Mouse (Mus musculus) kidney, embryonic 14.5 days (tissue): ENCODE measurements around the gene Hps6. TPM values are rescaled to one million over a fixed set of nuclear protein-coding genes. Genes with fewer than 3 reads are reported as not detected.

Experiments used
- ATAC-seq: fragments of 200-750 bp; cut with Nextera tagmentation; 2 replicates; pipeline ENCODE4 v1.8.0; 2017; ENCODE audit warnings: moderate number of reproducible peaks, mild to moderate bottlenecking, moderate TSS enrichment, moderate library complexity; ENCODE audit not compliant: low FRiP score, low TSS enrichment
- H3K27ac ChIP-seq: fragments of 300-500 bp; sonication (generic); 2 replicates; pipeline ENCODE4 v1.5.1; 2014; ENCODE audit warnings: low read depth, mild to moderate bottlenecking, low read length, moderate library complexity, mixed read lengths
- H3K27me3 ChIP-seq: fragments of 300-500 bp; sonication (generic); 2 replicates; pipeline ENCODE4 v1.6.1; 2014; ENCODE audit warnings: mild to moderate bottlenecking, low read length; ENCODE audit not compliant: control insufficient read depth, insufficient read depth
- H3K36me3 ChIP-seq: fragments of 300-500 bp; sonication (generic); 2 replicates; pipeline ENCODE4 v1.6.1; 2014; ENCODE audit warnings: low read length, mixed read lengths; ENCODE audit not compliant: control insufficient read depth, insufficient read depth
- H3K4me1 ChIP-seq: fragments of 300-500 bp; sonication (generic); 2 replicates; pipeline ENCODE4 v1.6.1; 2014; ENCODE audit warnings: low read length, mixed read lengths; ENCODE audit not compliant: control insufficient read depth, insufficient read depth
- H3K4me2 ChIP-seq: fragments of 300-500 bp; sonication (generic); replicated peaks from 2 replicates; pipeline ENCODE4 v1.6.1; 2014; ENCODE audit warnings: low read depth, mild to moderate bottlenecking, low read length
- H3K4me3 ChIP-seq: fragments of 300-500 bp; sonication (generic); 2 replicates; pipeline ENCODE4 v1.5.1; 2014; ENCODE audit warnings: mild to moderate bottlenecking, low read length
- H3K9ac ChIP-seq: fragments of 300-500 bp; sonication (generic); 2 replicates; pipeline ENCODE4 v1.6.1; 2014; ENCODE audit warnings: low read depth, mild to moderate bottlenecking, low read length, moderate library complexity
- H3K9me3 ChIP-seq: fragments of 300-500 bp; sonication (generic); 2 replicates; pipeline ENCODE4 v1.6.1; 2016; ENCODE audit warnings: low read length; ENCODE audit not compliant: control insufficient read depth
- WGBS: fragments of 180-500 bp; shearing (Covaris S2); extraction: QIAGEN DNeasy Blood & Tissue Kit; methylation state at CpG from one replicate; pipeline ENCODE4 v1.1.7; 2014; 5-methylcytosine and 5-hydroxymethylcytosine counted together
- polyA plus RNA-seq: library from polyadenylated mRNA; unstranded; fragments of >200 nt; fragmentation: Nextera tagmentation; extraction: Ambion mirVana; gene quantifications from 2 replicates; pipeline ENCODE4 v1.2.1, GENCODE M21; 2014

Hps6 gene
- polyA plus RNA-seq, 1 experiment from 2014 or later, result 4.2 TPM

- H3K9me3 ChIP-seq, result no peaks in the 10 kb centered on the region
- peak overlapping the region; percentile 28; the same call in 1 of the 2 replicates for H3K9ac ChIP-seq
- WGBS, result 94% methylated on average over 13 of the region's 13 CpGs
- H3K27ac ChIP-seq, result no peak overlapping the region
- no peaks in the 10 kb centered on the region for H3K27me3 ChIP-seq
- H3K4me3 ChIP-seq, result no peak overlapping the region
- H3K4me1 ChIP-seq, result peaks cover 32% of the 10 kb centered on the region
- no peak for ATAC-seq
- H3K36me3 ChIP-seq, result peaks cover 54% of the 10 kb centered on the region
- no peak overlapping the region; the same call in 1 of the 2 replicates for H3K4me2 ChIP-seq
These were observed 32.7 kb downstream of the Hps6 start for GRCm38 (mm10) chr19:46035971-46036370.

GRCm38 (mm10) chr19:46036477-46037242 is 33.4 kb downstream of the Hps6 start:
- ATAC-seq, result no peak
- H3K9me3 ChIP-seq, result no peaks in the 10 kb centered on the region
- H3K27ac ChIP-seq, result no peak overlapping the region
- 86% methylated on average over 13 of the region's 13 CpGs for WGBS
- H3K4me3 ChIP-seq, result peak overlapping the region; percentile 83
- H3K9ac ChIP-seq, result peak overlapping the region; percentile 88
- H3K36me3 ChIP-seq, result peaks cover 49% of the 10 kb centered on the region
- peak overlapping the region; percentile 97 for H3K4me2 ChIP-seq
- peaks cover 39% of the 10 kb centered on the region for H3K4me1 ChIP-seq
- H3K27me3 ChIP-seq, result no peaks in the 10 kb centered on the region

- 34% methylated on average over 6 of the region's 6 CpGs for WGBS
- Histone ChIP-seq H3K27me3 (no peaks in the 10 kb centered on the region), H3K4me1 (peaks cover 46% of the 10 kb centered on the region), H3K9ac (peak overlapping the region; percentile 88), H3K4me3 (peak overlapping the region; percentile 83), H3K9me3 (no peaks in the 10 kb centered on the region), H3K4me2 (peak overlapping the region; percentile 97), H3K36me3 (peaks cover 42% of the 10 kb centered on the region), H3K27ac (peak overlapping the region; percentile 7; the same call in 1 of the 2 replicates)
- ATAC-seq, result no peak
These were observed 34.1 kb downstream of the Hps6 start for GRCm38 (mm10) chr19:46037243-46037924.

GRCm38 (mm10) chr19:46037925-46038850 is 34.9 kb downstream of the Hps6 start:
- ATAC-seq, result no peak
- Histone ChIP-seq H3K4me1 (peaks cover 54% of the 10 kb centered on the region), H3K4me3 (peak overlapping the region; percentile 83), H3K27ac (peak overlapping the region; percentile 93), H3K36me3 (peaks cover 34% of the 10 kb centered on the region), H3K9me3 (no peaks in the 10 kb centered on the region), H3K27me3 (no peaks in the 10 kb centered on the region), H3K9ac (peak overlapping the region; percentile 88), H3K4me2 (peak overlapping the region; percentile 97)
- WGBS, result 15% methylated on average over 13 of the region's 13 CpGs

GRCm38 (mm10) chr19:46038851-46039260 is 35.5 kb downstream of the Hps6 start:
- Histone ChIP-seq H3K27me3 (no peaks in the 10 kb centered on the region), H3K36me3 (peaks cover 27% of the 10 kb centered on the region), H3K27ac (peak overlapping the region; percentile 93), H3K4me1 (peaks cover 61% of the 10 kb centered on the region), H3K4me2 (peak overlapping the region; percentile 97), H3K4me3 (peak overlapping the region; percentile 83), H3K9me3 (no peaks in the 10 kb centered on the region), H3K9ac (peak overlapping the region; percentile 88)
- peak; percentile 24; the same call in 1 of the 2 replicates for ATAC-seq
- WGBS, result under 1% methylated on average over 16 of the region's 17 CpGs

- peak; percentile 83 for ATAC-seq
- H3K27me3 ChIP-seq, result no peaks in the 10 kb centered on the region
- peak overlapping the region; percentile 83 for H3K4me3 ChIP-seq
- peaks cover 64% of the 10 kb centered on the region for H3K4me1 ChIP-seq
- peak overlapping the region; percentile 88 for H3K9ac ChIP-seq
- H3K36me3 ChIP-seq, result peaks cover 21% of the 10 kb centered on the region
- 1% methylated on average over 29 of the region's 30 CpGs for WGBS
- peak overlapping the region; percentile 93 for H3K27ac ChIP-seq
- H3K9me3 ChIP-seq, result no peaks in the 10 kb centered on the region
- H3K4me2 ChIP-seq, result peak overlapping the region; percentile 97
These were observed 36.2 kb downstream of the Hps6 start for GRCm38 (mm10) chr19:46039478-46039877.

GRCm38 (mm10) chr19:46040149-46040902 is 37.0 kb downstream of the Hps6 start:
- peaks cover 13% of the 10 kb centered on the region for H3K36me3 ChIP-seq
- no peaks in the 10 kb centered on the region for H3K27me3 ChIP-seq
- no peak for ATAC-seq
- H3K27ac ChIP-seq, result peak overlapping the region; percentile 93
- peak overlapping the region; percentile 88 for H3K9ac ChIP-seq
- peak overlapping the region; percentile 83 for H3K4me3 ChIP-seq
- H3K4me1 ChIP-seq, result peaks cover 64% of the 10 kb centered on the region
- 40% methylated on average over 14 of the region's 14 CpGs for WGBS
- H3K9me3 ChIP-seq, result no peaks in the 10 kb centered on the region
- H3K4me2 ChIP-seq, result peak overlapping the region; percentile 97
